Mouse (Mus musculus) monocyte, adult 2 months (primary cell): ENCODE results near the gene Mut.

Experiments used
- DNase-seq, 2 experiments: peaks; one replicate each; pipeline ENCODE4 v3.0.0; 2022; ENCODE audit warnings: low spot score in 2 of 2, low read depth in 1 of 2

Mut gene

DNA sequence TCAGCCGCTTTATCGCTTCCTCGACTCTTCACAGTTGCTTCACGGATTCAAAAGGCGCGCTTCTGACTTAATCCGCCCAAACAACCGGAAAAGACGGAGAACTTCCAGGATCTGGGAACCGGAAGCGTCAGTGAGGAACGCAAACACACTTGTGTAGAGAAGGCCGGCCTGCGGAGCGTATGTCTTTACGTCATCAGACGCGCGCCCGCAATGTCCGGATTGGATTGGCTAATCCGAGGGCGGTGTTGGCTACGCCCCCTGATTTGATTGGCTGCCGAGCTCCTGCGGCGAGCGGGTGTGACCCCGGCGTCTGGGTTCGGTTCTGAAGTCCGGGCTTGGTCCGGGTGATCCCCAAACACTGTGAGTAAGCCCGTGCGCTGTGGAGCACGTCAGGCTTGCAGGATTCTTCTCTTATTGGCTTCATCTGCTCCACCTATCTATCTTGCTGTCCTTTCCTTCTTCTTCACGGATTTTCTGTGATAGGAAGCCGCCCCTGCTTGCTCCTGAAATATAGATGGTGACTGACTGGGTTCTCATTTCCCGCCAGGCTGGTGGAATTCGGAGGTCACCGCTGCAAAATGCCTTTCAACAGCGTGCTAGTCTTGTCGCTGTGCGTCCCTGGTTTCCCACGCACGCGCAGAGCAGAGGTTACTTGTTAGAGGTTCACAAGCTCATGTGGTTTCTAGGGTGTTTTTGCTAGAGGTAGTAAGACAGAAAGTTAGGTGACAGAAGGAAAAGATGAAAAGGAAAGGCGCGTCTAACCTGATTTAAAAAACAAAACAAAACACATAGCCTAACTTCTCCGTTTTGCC is at the start of gene Mut, which contains the start of gene Cenpq:
TSS of gene Mut (plus strand) at position 266 of the 812 bp plus-strand sequence.
TSS of gene Cenpq (minus strand) at position 628 of the 812 bp plus-strand sequence.
- DNase-seq = peak; percentile 92 to 95

DNA sequence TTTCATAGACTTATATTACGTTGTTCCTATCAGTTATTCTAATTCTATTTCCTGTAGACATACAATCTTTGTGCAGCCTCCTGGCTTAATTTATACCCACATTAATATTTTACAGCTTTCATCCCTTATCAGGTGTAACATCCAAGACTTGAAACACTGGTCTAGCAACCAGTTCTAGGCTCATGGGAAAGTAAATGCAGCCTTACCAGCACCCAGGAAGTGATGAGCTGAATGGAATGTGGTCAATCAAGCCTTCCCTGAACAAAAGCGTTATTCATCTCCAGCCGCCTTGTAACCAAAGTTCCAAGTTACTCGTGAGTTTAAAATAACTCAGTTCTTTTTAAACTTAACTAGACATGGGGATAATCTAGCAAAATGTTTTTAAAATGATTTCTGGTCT is 49.3 kb upstream of the Mut start:
- no peak for DNase-seq

GRCm38 (mm10) chr17:40887849-40888536 is 46.5 kb upstream of the Mut start:
- no peak for DNase-seq

GRCm38 (mm10) chr17:40896863-40897262 is 37.6 kb upstream of the Mut start:
- DNase-seq = no peak

- no peak for DNase-seq
Observed at GRCm38 (mm10) chr17:40899783-40900363, 34.6 kb upstream of the Mut start.

GRCm38 (mm10) chr17:40903345-40903744 is 31.1 kb upstream of the Mut start:
- DNase-seq = no peak

DNA sequence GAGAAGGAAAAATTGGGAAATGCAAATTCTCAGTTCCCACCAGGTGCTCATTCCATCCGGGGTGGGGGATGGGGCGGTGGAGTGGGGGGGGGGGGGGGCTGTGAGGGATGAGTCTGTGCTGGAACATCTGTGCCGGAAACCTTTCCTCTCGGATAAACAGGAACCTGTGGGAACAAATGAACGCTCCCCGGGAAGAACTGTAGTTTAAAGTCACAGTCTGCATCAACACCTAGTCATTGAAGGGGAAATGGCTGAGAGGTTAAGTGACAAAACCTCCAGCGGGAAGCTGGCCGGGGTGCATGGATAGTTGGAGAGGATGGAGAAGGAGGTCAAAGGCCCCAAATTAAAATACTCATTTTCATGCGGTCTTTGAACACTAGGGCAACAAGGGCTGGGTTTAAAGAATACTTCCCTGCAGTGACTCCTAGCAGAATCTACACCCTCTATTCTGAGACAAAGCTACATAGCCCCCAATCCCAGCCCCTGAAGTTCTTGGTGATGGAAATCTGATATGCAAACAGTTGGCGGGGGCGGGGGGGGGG is 30.4 kb upstream of the Mut start:
- no peak for DNase-seq

DNA sequence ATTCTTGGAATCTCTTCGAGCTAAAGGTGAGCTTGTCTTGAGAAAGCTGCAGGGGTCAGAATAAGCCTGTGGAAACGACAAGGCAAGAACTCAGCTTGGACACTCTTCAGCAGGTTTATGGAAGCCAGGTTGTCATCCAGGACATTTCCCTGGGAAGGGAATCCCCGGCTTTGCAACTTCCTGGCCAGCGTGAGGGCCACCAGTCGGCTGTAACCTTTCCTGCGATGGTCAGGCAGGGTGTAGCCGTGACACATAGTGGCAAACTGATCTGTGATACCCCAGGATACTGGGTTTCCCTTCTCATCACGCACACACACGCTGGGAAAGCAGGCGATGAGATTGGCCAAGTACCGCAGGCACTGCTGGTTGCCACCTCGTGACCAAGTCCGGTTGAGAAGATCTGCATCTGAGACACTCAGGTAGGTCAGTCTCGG is 29.7 kb upstream of the Mut start:
- DNase-seq = no peak

DNA sequence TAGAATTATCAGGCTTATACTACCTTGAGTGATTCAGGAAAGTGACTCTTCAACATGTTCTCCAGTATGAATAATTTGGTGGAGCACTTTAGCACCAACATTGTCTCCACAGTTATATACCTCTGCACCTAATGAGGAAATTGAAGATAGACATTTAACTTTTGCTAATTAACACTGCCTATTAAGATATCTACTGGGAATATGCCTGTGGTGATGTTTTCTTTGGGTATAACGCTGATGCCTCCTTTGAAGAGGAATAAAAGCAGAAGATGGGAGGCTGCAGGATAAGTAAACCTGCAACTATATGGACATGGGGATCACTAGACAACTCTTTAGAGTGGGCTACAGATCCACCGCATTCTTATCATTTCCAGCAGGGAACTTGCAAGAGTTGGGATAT is 20.2 kb upstream of the Mut start, which contains the start of gene Glyatl3:
TSS of gene Glyatl3 (minus strand) at position 101 of the 400 bp plus-strand sequence.
- no peak for DNase-seq

- no peak for DNase-seq
Observed at GRCm38 (mm10) chr17:40915499-40915898, 19.0 kb upstream of the Mut start.

GRCm38 (mm10) chr17:40933985-40934384 is 500 bp upstream of the Mut start:
- DNase-seq = peak in 1 of 2 experiments; percentile 1

GRCm38 (mm10) chr17:40948518-40948917 is 14.0 kb downstream of the Mut start:
- no peak for DNase-seq

- DNase-seq = no peak
Observed at GRCm38 (mm10) chr17:40977914-40978313, 43.4 kb downstream of the Mut start.

- DNase-seq = no peak
Observed at GRCm38 (mm10) chr17:40992102-40992501, 57.6 kb downstream of the Mut start.
